Mouse (Mus musculus) thymus, postnatal 10 days (tissue): ENCODE results near the gene Agbl3.

Source experiments
- DNase-seq, 2 experiments: peaks; one replicate each; pipeline ENCODE4 v3.0.0; 2021; ENCODE audit warnings: low spot score in 2 of 2

Agbl3 gene

DNA sequence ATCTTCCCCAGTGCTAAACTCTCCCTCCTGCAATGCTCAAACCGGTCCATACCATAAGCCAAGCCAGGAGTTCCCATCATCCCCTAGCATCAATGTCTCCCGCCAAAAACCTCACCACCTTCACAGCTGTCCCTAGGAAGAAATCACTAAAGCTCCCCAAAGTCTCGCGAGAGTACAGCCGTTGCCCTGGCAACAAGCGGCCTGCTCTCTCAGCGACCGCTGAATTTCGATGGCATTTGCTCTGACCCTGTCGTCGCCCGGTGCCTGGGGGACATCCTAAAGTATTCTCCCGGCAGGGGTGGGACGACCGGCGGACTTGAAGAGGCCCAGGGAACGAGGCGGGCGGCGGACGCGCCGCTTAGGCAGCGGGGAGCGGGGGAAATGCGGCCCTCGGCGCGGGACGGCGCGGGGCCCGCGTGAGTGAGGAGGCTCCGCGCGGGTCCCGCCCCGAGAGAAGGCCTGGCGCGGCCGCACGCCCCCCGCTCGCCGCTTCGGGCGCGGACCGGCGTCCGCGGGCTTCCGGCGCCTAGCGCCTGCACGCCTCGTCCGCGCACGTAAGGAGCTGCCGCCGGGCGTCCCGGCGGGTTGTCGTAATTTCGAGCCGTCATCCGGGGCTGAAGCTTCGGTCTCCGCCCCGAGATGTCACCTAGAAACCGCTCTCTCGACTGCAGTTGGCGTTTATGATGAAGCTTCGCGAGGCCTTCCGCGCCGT, at the start of gene Agbl3:
TSS of gene Agbl3 (plus strand) at position 202 of the 712 bp plus-strand sequence.
- DNase-seq = peak; percentile 93 to 97

DNA sequence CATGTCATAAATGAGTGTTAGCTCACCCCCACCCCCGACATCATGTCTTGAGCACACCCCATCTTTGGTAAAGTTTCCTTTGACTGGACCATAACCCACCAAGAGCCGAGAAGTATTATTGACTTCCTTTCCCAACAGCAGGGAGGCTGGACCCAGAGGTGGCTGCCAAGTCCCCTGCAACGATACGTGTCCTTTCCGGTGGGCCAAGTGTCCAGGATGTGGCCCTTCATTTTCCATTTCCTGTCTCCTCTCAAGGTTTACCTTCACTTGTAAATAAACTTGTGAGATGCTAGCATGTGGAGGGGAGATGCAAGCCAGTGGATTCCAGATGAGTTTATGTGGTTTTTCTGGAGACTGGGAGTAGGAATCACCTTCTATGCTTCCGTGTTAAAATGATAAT, 49.2 kb upstream of the Agbl3 start:
- DNase-seq = no peak

DNA sequence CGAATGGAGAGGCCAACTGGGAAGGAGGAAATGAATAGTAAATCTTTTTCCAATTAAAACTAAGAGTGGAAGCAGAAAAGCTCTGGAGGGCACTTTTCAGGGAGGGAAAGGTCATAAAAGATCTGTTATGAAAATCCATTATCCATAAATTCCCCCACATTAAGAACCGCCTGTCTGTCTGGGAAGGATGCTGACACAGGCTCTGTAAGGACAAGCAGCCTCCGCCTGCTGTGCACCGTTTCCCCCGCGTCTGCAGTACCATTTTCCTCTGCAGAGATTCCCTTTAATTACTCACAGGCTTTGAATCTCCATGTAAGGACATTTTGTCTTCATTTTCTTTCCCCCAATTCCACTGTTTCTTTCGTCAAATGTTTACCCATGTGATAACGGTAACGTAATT, 48.7 kb upstream of the Agbl3 start:
- no peak for DNase-seq

GRCm38 (mm10) chr6:34734940-34735695, 45.1 kb upstream of the Agbl3 start:
- DNase-seq = no peak

DNA sequence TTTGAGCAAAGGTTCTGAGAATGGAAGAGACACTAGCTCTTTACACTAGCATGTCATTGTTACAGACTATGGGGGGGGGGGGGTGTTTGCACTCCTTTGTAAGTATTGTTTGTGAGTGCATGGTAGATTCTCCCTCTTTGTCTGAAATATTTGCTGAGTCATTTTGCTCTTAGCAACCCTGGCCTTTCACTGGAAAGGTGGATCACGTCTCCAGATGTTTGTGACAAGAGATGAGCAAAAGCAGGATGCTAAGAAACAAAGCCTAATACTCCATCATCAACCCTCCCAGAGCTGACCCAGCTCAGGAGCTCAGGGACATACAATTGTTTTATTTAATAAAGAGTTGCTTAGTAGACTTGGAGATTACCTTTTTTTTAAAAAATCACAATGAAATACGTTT, 43.3 kb upstream of the Agbl3 start:
- DNase-seq = no peak

DNA sequence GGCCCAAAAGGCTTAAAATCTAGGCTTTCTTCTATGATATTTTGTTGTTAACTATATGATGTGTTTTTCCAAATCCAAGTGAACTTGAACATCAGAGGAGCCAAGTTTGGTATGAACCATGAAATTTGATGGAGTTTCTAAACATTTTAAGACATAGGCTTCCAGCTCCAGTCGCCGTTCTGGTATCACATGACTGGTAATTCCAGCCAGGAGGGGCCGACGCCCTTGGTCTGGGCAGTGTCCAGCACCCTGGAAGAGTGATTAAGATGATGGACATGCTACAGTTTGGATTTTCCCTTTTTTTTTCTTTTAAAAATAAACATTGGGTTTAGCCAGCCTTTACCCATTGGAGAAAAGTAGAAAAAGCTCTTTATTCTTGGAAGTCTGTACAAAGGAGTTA, 36.3 kb upstream of the Agbl3 start:
- no peak for DNase-seq

- DNase-seq = no peak
Observed at GRCm38 (mm10) chr6:34747846-34748245, 32.4 kb upstream of the Agbl3 start.

DNA sequence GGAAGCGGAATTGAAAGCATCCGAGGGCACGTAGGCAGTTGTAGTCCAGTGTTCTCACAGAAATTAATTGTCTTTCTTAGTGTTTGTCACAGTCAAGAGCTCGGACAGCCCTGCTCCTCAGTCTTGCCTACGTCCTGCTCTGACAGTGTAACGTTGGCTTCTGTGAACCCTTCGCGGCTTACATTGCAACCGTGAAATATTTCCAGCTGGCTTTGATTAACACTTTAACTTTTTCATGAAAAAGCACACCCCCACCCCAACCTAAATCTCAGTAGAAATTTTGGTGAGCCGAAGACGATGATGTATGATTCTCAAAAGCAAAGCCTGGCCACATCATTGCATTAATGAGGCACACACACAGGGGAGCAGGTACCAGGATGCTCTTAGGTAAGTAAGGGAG, 31.7 kb upstream of the Agbl3 start:
- no peak for DNase-seq

DNA sequence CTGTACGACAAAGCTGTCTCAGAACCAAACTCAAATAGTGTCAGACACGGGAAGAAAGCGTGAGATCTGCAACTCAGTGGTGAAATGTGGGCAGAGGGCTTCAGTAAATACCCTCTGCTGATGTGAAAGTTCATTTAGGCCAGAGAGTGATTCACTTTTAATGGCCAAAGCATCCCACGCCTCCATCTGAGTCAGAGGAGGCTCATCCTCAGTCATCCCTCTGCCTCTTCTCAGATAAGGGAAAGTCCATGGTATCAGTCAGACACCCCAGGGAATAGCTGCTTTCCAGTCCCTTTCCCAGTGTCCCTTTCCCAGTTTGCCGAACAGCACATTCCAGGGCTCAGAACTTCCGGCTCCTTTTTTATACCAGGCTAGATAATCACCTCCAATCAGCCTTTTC, 30.7 kb upstream of the Agbl3 start:
- no peak for DNase-seq

DNA sequence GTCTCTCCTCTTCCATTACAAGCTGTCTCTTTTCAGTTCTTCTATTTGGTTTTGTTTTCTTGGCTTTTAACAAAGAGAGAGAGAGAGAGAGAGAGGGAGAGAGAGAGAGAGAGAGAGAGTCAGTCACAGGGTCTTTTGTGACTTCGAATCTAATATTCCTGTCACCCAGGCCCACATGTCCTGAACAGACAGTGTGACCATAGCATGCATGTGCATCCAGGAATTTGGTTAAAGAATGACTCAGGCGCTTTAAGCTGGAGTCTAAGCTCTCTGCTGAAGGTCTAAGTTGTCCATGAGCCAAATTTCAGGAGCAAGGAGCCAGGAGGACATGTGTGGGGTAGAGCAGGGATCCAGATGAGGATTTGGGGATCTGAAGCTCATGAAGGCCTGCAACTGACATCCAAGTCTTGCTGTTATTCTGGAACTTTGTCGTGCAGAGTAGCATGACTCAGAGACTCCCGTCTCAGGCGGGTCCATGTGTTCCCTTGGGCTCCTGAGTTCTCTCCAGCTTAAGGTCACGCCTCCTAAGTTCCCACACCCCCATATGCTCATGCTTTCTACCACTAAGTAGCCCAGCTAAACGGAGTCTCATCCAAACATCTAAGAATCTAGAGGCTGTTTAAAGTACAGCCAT, 29.6 kb upstream of the Agbl3 start:
- DNase-seq = no peak

DNA sequence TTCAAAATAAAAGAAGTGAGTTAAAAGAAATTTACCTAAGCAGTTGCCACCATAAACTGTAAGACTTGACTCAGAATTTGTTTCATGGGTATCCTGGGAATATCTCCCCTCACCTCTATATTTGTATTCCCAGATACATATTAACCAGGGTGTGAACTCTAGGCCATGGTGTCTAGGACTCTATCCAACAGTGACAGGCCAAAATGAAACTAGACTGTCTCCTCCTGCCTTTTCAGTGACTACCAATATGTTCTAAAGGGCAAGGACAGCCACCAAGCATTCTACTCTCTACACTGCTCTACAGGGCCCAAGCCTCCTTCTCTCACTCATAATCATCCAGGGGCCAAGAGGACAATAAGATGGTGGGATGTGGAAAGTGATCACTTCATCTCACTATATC, 28.6 kb upstream of the Agbl3 start:
- no peak for DNase-seq

DNA sequence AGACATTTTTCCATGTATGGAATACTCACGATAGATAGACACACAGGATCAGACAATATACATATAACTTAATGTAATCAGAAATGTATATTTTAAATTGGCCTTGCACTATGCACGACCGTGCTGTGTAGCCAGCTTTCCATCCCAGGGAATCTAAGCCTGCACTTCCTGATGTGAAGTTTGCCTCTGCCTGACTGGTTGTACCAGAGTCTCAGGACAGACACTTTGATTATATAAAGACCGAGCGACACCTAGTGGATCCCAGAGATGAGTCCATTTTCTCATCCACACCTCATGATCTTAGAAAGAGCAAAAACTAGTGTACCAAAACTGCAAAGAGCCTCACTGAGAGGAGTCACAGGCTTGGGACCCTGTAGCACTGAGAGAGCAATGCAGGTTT, 25.8 kb upstream of the Agbl3 start:
- DNase-seq = peak in 1 of 2 experiments; percentile 10

- no peak for DNase-seq
Observed at GRCm38 (mm10) chr6:34758340-34758739, 21.9 kb upstream of the Agbl3 start.

DNA sequence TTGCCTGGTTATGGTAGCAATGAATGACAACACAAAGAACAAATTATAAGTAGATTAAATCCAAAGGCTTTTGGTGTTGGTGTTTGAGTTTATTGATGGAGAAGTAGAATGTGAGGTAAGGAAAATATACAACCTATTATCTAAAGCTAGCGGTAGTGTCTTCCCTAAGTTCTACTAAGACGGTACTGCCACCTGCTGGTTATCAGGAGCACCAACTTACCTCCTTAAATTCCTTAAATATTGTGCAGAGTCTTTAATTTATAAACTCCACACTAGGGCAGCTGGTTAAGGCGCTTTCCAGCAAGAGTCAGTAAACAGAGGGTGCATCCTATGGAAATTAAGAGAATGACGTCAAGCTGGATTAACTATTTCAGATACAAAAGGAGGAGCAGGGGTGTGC, 20.2 kb upstream of the Agbl3 start:
- peak in 1 of 2 experiments; percentile 61 for DNase-seq

GRCm38 (mm10) chr6:34765721-34766120, 14.5 kb upstream of the Agbl3 start:
- DNase-seq = no peak

DNA sequence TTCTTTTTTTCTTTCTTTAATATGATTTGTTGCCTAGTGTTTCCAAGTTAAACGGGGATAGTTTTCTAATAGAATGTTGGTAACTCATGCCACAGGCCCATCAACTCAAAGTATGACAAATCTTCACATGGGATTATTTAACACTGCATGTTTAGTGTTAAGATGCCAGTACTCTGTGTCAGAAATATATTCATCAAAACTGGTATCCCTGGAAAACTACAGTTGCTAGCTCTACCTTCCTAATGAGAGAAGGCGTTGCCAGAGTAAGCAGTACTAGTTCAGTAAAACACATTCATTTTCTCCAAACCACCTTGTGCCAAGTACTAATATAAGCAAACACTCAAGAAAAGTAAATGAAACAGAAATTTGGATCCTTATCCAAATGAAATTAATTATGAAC, 10.2 kb upstream of the Agbl3 start:
- no peak for DNase-seq

GRCm38 (mm10) chr6:34770491-34770890, 9.7 kb upstream of the Agbl3 start:
- no peak for DNase-seq

DNA sequence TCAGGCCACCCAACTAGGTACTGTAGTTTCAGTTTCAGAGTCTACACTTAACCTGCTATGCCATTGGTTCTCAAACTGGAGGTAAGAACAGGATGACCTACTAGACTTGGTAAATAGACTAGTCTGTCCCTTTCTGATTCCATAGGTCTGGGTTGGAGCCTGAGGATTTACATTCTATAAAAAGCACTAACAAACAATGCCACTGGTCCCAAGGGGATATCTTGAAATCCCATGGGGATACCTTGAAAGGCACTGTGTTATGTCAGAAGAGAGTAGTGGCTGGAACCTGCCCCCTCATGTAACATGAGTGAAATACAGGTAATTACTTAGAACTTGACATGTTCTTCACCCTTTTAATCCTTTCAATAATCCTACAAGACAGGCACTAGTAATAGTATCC, 3.8 kb upstream of the Agbl3 start:
- no peak for DNase-seq

- no peak for DNase-seq
Observed at GRCm38 (mm10) chr6:34777094-34777493, 3.1 kb upstream of the Agbl3 start.

DNA sequence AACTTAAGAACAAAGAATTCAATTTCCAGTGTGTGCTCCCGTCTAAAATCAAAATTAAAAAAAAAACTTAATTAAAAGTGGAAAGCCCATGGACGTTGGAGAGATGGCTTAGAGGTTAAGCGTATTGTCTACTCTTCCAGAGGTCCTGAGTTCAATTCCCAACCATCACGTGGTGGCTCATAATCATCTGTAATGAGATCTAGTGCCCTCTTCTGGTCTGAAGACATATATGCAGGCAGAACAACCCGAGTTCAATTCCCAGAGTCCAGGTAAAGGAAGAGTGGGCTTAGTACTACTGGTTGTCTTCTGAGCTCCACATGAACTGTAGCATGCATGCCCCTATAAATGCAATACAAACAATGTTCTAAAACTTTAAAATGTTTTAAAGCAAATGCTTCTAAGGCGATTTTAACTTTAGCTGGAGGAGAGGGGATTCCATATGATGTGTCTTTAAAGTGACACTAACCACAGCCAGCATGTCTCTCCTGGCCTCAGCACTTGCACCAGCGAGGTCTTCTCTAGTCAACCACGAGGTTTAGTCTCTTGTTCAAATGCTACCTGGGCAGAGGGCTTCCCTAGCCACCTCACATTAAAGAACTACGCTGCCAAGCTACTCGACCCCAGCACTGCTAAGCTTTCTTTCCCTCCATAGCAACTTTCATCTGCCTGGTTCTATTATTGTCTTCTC, 2.1 kb upstream of the Agbl3 start:
- no peak for DNase-seq

DNA sequence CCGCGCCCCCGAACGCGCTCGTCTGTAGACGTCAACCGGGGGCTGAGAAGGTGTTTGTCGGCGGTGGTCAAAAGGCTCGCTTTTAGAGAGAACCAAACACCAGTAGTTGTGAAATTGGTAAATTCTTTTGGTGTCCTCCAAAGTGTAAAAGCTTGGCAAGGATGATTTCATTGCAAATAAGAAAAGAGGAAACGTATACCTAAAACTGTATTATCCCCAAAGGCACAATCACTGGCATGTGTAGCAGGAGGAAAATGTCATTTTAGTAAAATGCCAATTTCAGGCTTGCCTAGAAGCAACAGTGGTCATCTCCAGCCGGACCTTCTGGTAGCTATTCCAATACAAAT, 684 bp downstream of the Agbl3 start:
- DNase-seq = no peak

DNA sequence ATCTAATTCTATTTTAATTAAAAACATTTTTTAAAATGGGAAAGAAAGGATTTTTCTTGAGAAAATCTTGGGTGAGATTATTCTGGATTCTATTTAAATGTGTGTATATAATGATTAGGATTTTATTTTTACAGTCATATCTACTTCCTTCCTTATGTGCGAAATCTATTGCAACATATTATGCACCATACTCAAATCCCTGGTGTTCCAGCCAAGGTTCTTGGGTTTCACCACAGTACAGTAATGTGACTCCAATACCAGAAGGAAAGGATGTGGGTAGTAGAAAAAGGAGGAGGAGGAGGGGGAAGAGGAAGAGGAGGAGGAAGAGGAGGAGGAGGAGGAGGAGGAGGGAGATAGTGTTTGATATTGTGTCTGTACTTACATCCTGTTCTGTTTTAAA, 2.3 kb downstream of the Agbl3 start:
- no peak for DNase-seq

- DNase-seq = no peak
Observed at GRCm38 (mm10) chr6:34796881-34797280, 16.6 kb downstream of the Agbl3 start.
